Mouse (Mus musculus): Measurements from ENCODE around the gene Shank2. TPM values are rescaled to one million over a fixed set of nuclear protein-coding genes. Genes with fewer than 3 reads are reported as not detected.

The Shank2 gene
- polyA plus RNA-seq, 1 experiment from 2014 or later = 0.40 TPM

DNA sequence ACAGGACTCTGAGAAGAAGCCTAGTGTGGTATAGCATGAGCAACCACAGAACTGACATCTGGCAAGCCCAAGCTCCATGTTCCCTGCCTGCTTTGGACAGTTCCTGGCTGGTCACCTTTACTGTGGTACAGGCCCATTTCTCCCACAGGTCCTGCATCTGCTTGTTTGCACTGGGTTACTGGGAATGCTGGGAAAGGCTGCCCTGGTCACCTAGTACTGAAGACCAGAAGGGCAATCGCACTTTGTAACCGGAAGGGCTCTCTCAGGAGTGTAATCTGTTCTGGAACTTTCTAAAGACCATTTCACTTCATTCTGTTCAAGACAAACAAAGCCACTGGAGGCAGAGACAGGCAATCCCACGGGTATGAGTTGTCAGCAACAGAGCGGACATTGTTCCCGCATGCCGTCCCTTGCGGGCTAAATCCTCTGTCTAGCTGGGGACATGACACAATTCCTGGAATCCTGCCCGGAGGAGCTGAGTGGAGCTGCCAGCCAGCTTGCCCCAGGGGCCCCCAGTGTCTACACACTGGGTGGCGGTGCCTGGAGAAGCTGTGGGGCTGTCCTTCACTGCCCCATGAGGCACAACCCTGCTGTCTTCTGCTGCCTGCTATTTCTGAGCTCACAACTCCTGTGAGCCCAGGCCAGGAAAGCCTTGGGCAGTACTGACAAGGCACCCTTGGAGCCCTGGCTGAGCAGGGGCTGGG, 36.4 kb downstream of the Shank2 start:
- 0 out of 2 replicates have a peak overlapping the region, but pooled peaks have one; percentile 46 for H3K27ac ChIP-seq (ENCODE audit: low read depth, low read length)
- WGBS (ENCODE audit: insufficient replicate concordance) = 39% methylated on average over 9 of the region's 9 CpGs
- H3K9ac ChIP-seq (ENCODE audit: low read depth, low read length) = no peak overlapping the region
- H3K36me3 ChIP-seq (ENCODE audit: control insufficient read depth, insufficient read depth, low read length) = no peaks in the 10 kb centered on the region
- H3K27me3 ChIP-seq (ENCODE audit: control insufficient read depth, insufficient read depth, low read length) = no peaks in the 10 kb centered on the region
- no peaks in the 10 kb centered on the region for H3K9me3 ChIP-seq (replicated peaks; ENCODE audit: control insufficient read depth, low read length)
- H3K4me3 ChIP-seq (ENCODE audit: low read depth, low read length) = no peak overlapping the region
- H3K4me2 ChIP-seq = 0 out of 2 replicates have a peak overlapping the region, but pooled peaks have one; percentile 0
- H3K4me1 ChIP-seq (ENCODE audit: control insufficient read depth, insufficient read depth, low read length) = peaks cover 14% of the 10 kb centered on the region
- ATAC-seq (replicated peaks; ENCODE audit: insufficient number of reproducible peaks, low FRiP score, low TSS enrichment) = no peak

DNA sequence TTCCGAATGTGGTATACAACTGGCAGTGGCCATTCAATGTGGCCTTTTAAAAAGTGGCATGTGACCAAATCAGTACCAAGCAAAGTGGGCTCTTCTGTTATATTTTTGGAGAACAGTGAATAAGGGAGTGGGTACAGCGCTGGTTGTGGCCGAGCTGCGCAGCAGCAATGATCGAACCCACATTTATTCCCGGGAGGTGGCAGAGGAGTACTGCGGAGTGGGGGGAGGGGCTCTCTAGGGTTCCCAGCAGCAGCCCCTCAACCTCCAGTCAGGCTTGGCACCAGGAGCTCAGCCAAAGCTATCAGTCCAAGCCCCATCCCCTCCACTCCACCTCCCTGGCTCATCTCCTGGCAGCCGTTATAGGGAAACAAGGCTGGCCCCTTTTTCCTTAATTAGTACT, 37.0 kb downstream of the Shank2 start:
- Histone ChIP-seq H3K4me1 (ENCODE audit: control insufficient read depth, insufficient read depth, low read length) (peaks cover 14% of the 10 kb centered on the region), H3K4me3 (ENCODE audit: low read depth, low read length) (no peak overlapping the region), H3K27me3 (ENCODE audit: control insufficient read depth, insufficient read depth, low read length) (no peaks in the 10 kb centered on the region), H3K4me2 (no peak overlapping the region), H3K27ac (ENCODE audit: low read depth, low read length) (no peak overlapping the region), H3K9me3 (replicated peaks; ENCODE audit: control insufficient read depth, low read length) (no peaks in the 10 kb centered on the region), H3K36me3 (ENCODE audit: control insufficient read depth, insufficient read depth, low read length) (no peaks in the 10 kb centered on the region), H3K9ac (ENCODE audit: low read depth, low read length) (no peak overlapping the region)
- 59% methylated on average over 8 of the region's 8 CpGs for WGBS (ENCODE audit: insufficient replicate concordance)
- no peak for ATAC-seq (replicated peaks; ENCODE audit: insufficient number of reproducible peaks, low FRiP score, low TSS enrichment)

DNA sequence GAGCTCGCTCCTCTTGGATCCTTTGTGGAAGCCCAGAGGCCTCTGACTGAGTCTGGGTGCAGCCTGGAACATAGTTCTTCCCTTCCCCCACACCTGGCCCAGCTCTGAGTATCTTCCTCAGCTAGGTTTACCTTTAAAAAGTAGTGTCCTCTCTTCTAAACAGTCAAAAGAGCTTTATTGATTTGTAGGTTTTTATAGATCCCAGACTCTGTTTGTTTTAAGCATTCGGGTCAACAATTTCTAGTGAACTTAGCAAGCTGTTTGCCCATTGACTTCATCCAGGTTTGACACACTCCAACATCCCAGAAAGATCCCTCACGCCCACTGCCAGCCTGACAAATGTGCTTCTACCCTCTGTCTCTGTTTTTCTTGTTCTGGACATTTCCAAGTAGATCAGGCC, 38.6 kb downstream of the Shank2 start:
- no peak for ATAC-seq (replicated peaks; ENCODE audit: insufficient number of reproducible peaks, low FRiP score, low TSS enrichment)
- no peak overlapping the region for H3K27ac ChIP-seq (ENCODE audit: low read depth, low read length)
- H3K4me3 ChIP-seq (ENCODE audit: low read depth, low read length) = no peak overlapping the region
- H3K4me1 ChIP-seq (ENCODE audit: control insufficient read depth, insufficient read depth, low read length) = peaks cover 14% of the 10 kb centered on the region
- 57% methylated on average over 3 of the region's 3 CpGs for WGBS (ENCODE audit: insufficient replicate concordance)
- H3K27me3 ChIP-seq (ENCODE audit: control insufficient read depth, insufficient read depth, low read length) = no peaks in the 10 kb centered on the region
- no peak overlapping the region for H3K9ac ChIP-seq (ENCODE audit: low read depth, low read length)
- no peaks in the 10 kb centered on the region for H3K36me3 ChIP-seq (ENCODE audit: control insufficient read depth, insufficient read depth, low read length)
- H3K9me3 ChIP-seq (replicated peaks; ENCODE audit: control insufficient read depth, low read length) = no peaks in the 10 kb centered on the region
- H3K4me2 ChIP-seq = no peak overlapping the region

DNA sequence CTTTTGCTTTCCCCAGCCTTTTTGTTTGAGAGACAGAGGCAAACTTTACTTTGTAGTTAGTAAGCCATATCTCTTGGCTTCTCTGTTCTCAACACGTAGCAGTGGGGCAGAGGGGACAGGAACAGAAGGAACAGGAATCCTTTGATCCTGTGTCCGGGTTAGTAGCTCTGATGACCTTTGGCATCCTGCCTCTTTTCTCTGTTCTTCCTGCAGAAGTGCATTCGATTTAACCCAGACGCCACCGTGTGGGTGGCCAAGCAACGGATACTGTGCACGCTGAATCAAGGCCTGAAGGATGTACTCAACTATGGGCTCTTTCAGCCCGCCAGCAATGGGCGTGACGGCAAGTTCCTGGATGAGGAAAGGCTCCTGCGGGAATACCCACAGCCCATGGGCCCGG, 50.3 kb downstream of the Shank2 start:
- 0 out of 2 replicates have a peak, but pooled peaks have one; percentile 26 for ATAC-seq (replicated peaks; ENCODE audit: insufficient number of reproducible peaks, low FRiP score, low TSS enrichment)
- no peak overlapping the region for H3K9ac ChIP-seq (ENCODE audit: low read depth, low read length)
- WGBS (ENCODE audit: insufficient replicate concordance) = 17% methylated on average over 12 of the region's 12 CpGs
- H3K4me1 ChIP-seq (ENCODE audit: control insufficient read depth, insufficient read depth, low read length) = peaks cover 7% of the 10 kb centered on the region
- H3K4me2 ChIP-seq = no peak overlapping the region
- no peak overlapping the region for H3K27ac ChIP-seq (ENCODE audit: low read depth, low read length)
- H3K9me3 ChIP-seq (replicated peaks; ENCODE audit: control insufficient read depth, low read length) = no peaks in the 10 kb centered on the region
- no peaks in the 10 kb centered on the region for H3K27me3 ChIP-seq (ENCODE audit: control insufficient read depth, insufficient read depth, low read length)
- H3K4me3 ChIP-seq (ENCODE audit: low read depth, low read length) = no peak overlapping the region
- no peaks in the 10 kb centered on the region for H3K36me3 ChIP-seq (ENCODE audit: control insufficient read depth, insufficient read depth, low read length)

DNA sequence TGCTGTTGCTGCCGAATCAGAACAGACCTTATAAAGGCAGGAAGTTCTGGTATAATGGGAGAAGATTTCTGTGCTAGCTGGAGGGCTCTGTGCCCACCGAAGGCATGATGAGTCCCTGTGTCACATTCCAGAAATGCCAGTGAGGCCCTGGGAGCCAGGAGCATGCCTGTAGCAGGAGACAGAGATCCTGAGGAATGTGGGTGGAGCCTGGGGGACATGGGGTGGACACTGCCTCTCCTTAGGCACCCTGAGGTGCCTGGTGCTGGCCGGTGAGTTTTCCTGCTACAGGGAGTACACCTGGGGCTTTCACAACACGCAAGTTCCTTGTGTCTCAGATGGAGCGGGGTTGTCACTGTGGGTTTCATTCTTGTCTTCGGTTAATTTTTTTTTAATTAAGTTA, 53.5 kb downstream of the Shank2 start:
- H3K9ac ChIP-seq (ENCODE audit: low read depth, low read length) = no peak overlapping the region
- no peak overlapping the region for H3K4me3 ChIP-seq (ENCODE audit: low read depth, low read length)
- H3K36me3 ChIP-seq (ENCODE audit: control insufficient read depth, insufficient read depth, low read length) = no peaks in the 10 kb centered on the region
- no peak for ATAC-seq (replicated peaks; ENCODE audit: insufficient number of reproducible peaks, low FRiP score, low TSS enrichment)
- no peaks in the 10 kb centered on the region for H3K27me3 ChIP-seq (ENCODE audit: control insufficient read depth, insufficient read depth, low read length)
- no peaks in the 10 kb centered on the region for H3K9me3 ChIP-seq (replicated peaks; ENCODE audit: control insufficient read depth, low read length)
- no peak overlapping the region for H3K27ac ChIP-seq (ENCODE audit: low read depth, low read length)
- H3K4me1 ChIP-seq (ENCODE audit: control insufficient read depth, insufficient read depth, low read length) = peaks cover 7% of the 10 kb centered on the region
- 41% methylated on average over 6 of the region's 6 CpGs for whole genome bisulfite sequencing (ENCODE audit: insufficient replicate concordance)
- no peak overlapping the region for H3K4me2 ChIP-seq

DNA sequence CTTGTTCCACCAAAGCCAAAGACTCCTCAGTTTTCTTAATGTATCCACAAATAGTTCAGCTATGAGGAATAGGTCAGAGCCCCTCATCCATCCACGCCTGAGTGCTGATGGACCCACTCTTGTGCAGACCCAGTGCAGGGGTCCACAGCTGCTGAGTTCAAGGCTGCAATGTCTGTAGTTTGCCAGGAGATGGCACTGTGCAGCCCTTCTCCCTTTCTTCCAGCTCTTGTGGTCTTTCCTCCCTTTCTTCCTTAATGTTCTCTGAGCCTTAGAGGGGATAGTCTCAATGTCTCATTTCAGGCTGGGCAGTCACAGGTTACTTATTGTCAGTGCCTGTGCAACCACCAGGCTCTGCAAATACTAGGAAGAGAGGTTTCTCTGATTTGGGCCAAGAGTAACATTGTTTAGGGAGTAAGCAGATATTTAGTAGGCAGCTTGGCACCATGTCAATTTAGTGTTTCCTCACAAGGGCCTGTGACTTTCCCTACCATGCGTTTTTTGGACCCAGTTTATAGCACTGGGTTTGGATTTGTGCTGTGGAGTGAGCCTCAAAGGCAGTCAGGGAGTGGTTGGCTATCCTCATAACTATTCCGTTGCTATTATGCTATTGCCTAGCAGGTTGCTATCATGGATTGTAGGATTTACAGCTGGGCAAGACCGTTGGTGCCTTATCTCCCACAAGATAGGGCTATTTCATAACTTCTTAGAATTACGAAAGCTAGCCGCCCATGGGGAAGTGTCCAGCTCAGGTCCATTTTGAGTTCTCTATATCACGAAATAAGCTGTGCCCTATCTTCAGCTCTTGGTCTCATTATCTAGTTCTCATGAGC, 54.2 kb downstream of the Shank2 start:
- Histone ChIP-seq H3K36me3 (ENCODE audit: control insufficient read depth, insufficient read depth, low read length) (no peaks in the 10 kb centered on the region), H3K4me2 (no peak overlapping the region), H3K4me3 (ENCODE audit: low read depth, low read length) (no peak overlapping the region), H3K27ac (ENCODE audit: low read depth, low read length) (no peak overlapping the region), H3K4me1 (ENCODE audit: control insufficient read depth, insufficient read depth, low read length) (peaks cover 7% of the 10 kb centered on the region), H3K9ac (ENCODE audit: low read depth, low read length) (no peak overlapping the region), H3K9me3 (replicated peaks; ENCODE audit: control insufficient read depth, low read length) (no peaks in the 10 kb centered on the region), H3K27me3 (ENCODE audit: control insufficient read depth, insufficient read depth, low read length) (no peaks in the 10 kb centered on the region)
- ATAC-seq (replicated peaks; ENCODE audit: insufficient number of reproducible peaks, low FRiP score, low TSS enrichment) = no peak
- WGBS (ENCODE audit: insufficient replicate concordance) = 62% methylated on average over 7 of the region's 7 CpGs

DNA sequence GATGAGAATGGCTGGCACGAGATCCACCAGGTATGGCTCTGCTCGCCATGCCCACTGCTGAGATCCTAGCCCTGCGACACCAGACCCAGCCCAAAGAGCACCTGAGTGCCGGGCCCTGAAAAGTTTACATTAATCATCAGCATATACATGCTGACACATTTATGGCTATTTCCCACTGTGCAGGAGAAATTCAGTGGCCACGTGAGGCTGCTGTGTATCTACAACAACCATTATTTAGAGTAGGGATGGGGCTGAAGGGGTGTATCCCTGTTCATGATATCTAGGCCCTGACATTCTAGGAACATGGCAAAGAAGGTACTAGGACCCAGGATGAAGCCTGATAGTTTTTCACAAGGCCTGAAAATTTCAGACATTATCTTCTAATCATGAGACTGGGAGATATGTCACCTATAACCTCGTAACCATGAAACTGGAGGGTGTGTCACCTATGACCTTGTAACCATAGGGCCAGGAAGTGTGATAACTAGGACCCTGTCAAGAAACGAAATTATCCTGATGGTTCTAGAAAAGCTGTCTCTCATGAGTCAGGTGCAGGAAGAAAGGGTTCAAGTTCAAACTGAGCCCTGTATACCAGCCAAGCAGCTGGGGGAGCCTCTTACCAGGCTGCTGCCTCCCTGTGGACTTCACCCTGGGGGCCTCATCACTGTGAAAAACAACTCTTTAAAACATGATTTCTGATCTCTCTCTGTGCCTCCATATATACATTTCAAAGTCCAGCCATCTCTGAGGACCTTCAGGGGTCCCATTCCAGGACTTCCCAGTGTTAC, 68.6 kb downstream of the Shank2 start:
- ATAC-seq (replicated peaks; ENCODE audit: insufficient number of reproducible peaks, low FRiP score, low TSS enrichment) = no peak
- no peak overlapping the region for H3K4me2 ChIP-seq
- no peak overlapping the region for H3K4me3 ChIP-seq (ENCODE audit: low read depth, low read length)
- H3K36me3 ChIP-seq (ENCODE audit: control insufficient read depth, insufficient read depth, low read length) = no peaks in the 10 kb centered on the region
- H3K9ac ChIP-seq (ENCODE audit: low read depth, low read length) = no peak overlapping the region
- no peak overlapping the region for H3K27ac ChIP-seq (ENCODE audit: low read depth, low read length)
- no peaks in the 10 kb centered on the region for H3K9me3 ChIP-seq (replicated peaks; ENCODE audit: control insufficient read depth, low read length)
- WGBS (ENCODE audit: insufficient replicate concordance) = 69% methylated on average over 7 of the region's 7 CpGs
- H3K4me1 ChIP-seq (ENCODE audit: control insufficient read depth, insufficient read depth, low read length) = no peaks in the 10 kb centered on the region
- H3K27me3 ChIP-seq (ENCODE audit: control insufficient read depth, insufficient read depth, low read length) = no peaks in the 10 kb centered on the region

DNA sequence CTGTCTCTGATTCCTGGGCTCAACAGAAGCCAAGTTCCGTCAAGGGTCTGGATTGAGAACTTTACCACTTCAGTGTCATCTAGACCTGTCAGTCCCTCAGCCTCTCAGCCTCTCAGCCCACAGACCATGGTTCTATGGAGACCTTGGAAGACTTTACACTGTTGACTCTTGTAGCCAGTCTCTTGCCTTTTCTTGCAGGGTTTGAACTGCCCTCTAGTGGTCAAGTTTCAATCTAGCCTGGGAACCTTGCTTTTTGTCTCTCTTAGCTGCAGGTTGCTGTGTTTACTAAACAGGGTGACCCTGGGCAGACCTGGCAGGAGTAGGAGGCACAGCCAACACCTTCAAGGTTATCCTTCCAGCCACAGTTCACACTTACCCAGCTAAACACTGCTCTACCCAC, 70.5 kb downstream of the Shank2 start:
- H3K9ac ChIP-seq (ENCODE audit: low read depth, low read length) = no peak overlapping the region

More for the DNA sequence above, 70.5 kb downstream of the Shank2 start:
- ATAC-seq (replicated peaks; ENCODE audit: insufficient number of reproducible peaks, low FRiP score, low TSS enrichment) = no peak
- no peaks in the 10 kb centered on the region for H3K4me1 ChIP-seq (ENCODE audit: control insufficient read depth, insufficient read depth, low read length)
- H3K4me3 ChIP-seq (ENCODE audit: low read depth, low read length) = no peak overlapping the region
- no peaks in the 10 kb centered on the region for H3K27me3 ChIP-seq (ENCODE audit: control insufficient read depth, insufficient read depth, low read length)
- H3K4me2 ChIP-seq = no peak overlapping the region
- no peak overlapping the region for H3K27ac ChIP-seq (ENCODE audit: low read depth, low read length)
- WGBS (ENCODE audit: insufficient replicate concordance) = 38% methylated on average over 1 of the region's 1 CpGs
- no peaks in the 10 kb centered on the region for H3K9me3 ChIP-seq (replicated peaks; ENCODE audit: control insufficient read depth, low read length)
- no peaks in the 10 kb centered on the region for H3K36me3 ChIP-seq (ENCODE audit: control insufficient read depth, insufficient read depth, low read length)

Data from heart, embryonic 11.5 days (tissue).